Mouse (Mus musculus) thymus, adult 2 months (tissue): ENCODE results near the gene Rapgef5. TPM values are rescaled to one million over a fixed set of nuclear protein-coding genes. Genes with fewer than 3 reads are reported as not detected.

Experiments used
- DNase-seq: peaks from one replicate; pipeline ENCODE4 v3.0.0; 2021
- H3K27ac ChIP-seq: fragments of 200-500 bp; 2 replicates; pipeline ENCODE4 v1.5.1; 2012; ENCODE audit warnings: low read length, control low read depth; ENCODE audit not compliant: control insufficient read depth, insufficient read depth
- H3K27me3 ChIP-seq: fragments of 200-500 bp; 2 replicates; pipeline ENCODE4 v1.6.1; 2012; ENCODE audit warnings: mild to moderate bottlenecking, low read length, moderate library complexity, mixed read lengths; ENCODE audit not compliant: control insufficient read depth, insufficient read depth
- H3K36me3 ChIP-seq: fragments of 200-500 bp; 2 replicates; pipeline ENCODE4 v1.6.1; 2012; ENCODE audit warnings: mild to moderate bottlenecking, low read length, moderate library complexity; ENCODE audit not compliant: control insufficient read depth, insufficient read depth
- H3K4me1 ChIP-seq: fragments of 200-500 bp; replicated peaks from 2 replicates; pipeline ENCODE4 v1.6.1; 2012; ENCODE audit warnings: low read length; ENCODE audit not compliant: control insufficient read depth, insufficient read depth
- H3K4me3 ChIP-seq: fragments of 200-500 bp; 2 replicates; pipeline ENCODE4 v1.5.1; 2012; ENCODE audit warnings: mild to moderate bottlenecking, low read length, control low read depth, moderate library complexity; ENCODE audit not compliant: control insufficient read depth, insufficient read depth
- CTCF ChIP-seq: fragments of 200-500 bp; IDR thresholded peaks from 2 replicates; pipeline ENCODE4 v1.5.1; 2012; ENCODE audit warnings: mild to moderate bottlenecking, control low read depth, low read length, moderate library complexity, borderline replicate concordance; ENCODE audit not compliant: control insufficient read depth, poor library complexity, insufficient read depth; ENCODE audit errors: extremely low read depth
- POLR2A ChIP-seq: fragments of 200-500 bp; IDR thresholded peaks from 2 replicates; pipeline ENCODE4 v1.6.1; 2012; ENCODE audit warnings: mild to moderate bottlenecking, low read length, control low read depth, moderate library complexity; ENCODE audit not compliant: control insufficient read depth, poor library complexity, insufficient read depth; ENCODE audit errors: extremely low read depth
- WGBS: fragments of 180-500 bp; shearing (Covaris S2); methylation state at CpG from one replicate; pipeline ENCODE4 v1.1.7; 2018; 5-methylcytosine and 5-hydroxymethylcytosine counted together
- polyA plus RNA-seq: library from polyadenylated mRNA; depleted of rRNA; stranded (reverse); fragments of >200 nt; gene quantifications from 2 replicates; pipeline ENCODE4 v1.2.3, GENCODE M21; 2012

The Rapgef5 gene
- polyA plus RNA-seq, 1 experiment, result 5.6 TPM

- H3K4me1 ChIP-seq, result no peaks in the 10 kb centered on the region
- no peak overlapping the region for H3K27ac ChIP-seq
- no peak overlapping the region for H3K4me3 ChIP-seq
- DNase-seq, result no peak
- WGBS, result 98% methylated on average over 3 of the region's 3 CpGs
- TF ChIP-seq CTCF (no peak), POLR2A (no peak)
- no peaks in the 10 kb centered on the region for H3K36me3 ChIP-seq
- no peaks in the 10 kb centered on the region for H3K27me3 ChIP-seq
Measured at GRCm38 (mm10) chr12:117527889-117528288, 11.6 kb downstream of the Rapgef5 start.

- Histone ChIP-seq H3K36me3 (no peaks in the 10 kb centered on the region), H3K27ac (no peak overlapping the region), H3K27me3 (no peaks in the 10 kb centered on the region), H3K4me1 (peaks cover 3% of the 10 kb centered on the region; the same call in 1 of the 2 replicates), H3K4me3 (no peak overlapping the region)
- no peak for TF ChIP-seq CTCF
- TF ChIP-seq POLR2A, result no peak
- no peak for DNase-seq
- WGBS, result 88% methylated on average over 4 of the region's 4 CpGs
Measured at GRCm38 (mm10) chr12:117528509-117529145, 12.3 kb downstream of the Rapgef5 start.

GRCm38 (mm10) chr12:117531106-117531505 is 14.8 kb downstream of the Rapgef5 start:
- Histone ChIP-seq H3K36me3 (no peaks in the 10 kb centered on the region), H3K4me1 (peaks cover 8% of the 10 kb centered on the region), H3K4me3 (no peak overlapping the region), H3K27ac (no peak overlapping the region), H3K27me3 (no peaks in the 10 kb centered on the region)
- TF ChIP-seq CTCF (no peak), POLR2A (no peak)
- DNase-seq, result no peak
- WGBS, result 92% methylated on average over 4 of the region's 4 CpGs

- Histone ChIP-seq H3K4me3 (peak overlapping the region; percentile 73), H3K36me3 (no peaks in the 10 kb centered on the region), H3K4me1 (peaks cover 8% of the 10 kb centered on the region), H3K27ac (no peak overlapping the region), H3K27me3 (no peaks in the 10 kb centered on the region)
- WGBS, result 13% methylated on average over 63 of the region's 64 CpGs
- TF ChIP-seq POLR2A (no peak), CTCF (no peak)
- DNase-seq, result peak; percentile 53
Measured at GRCm38 (mm10) chr12:117533176-117534086, 17.2 kb downstream of the Rapgef5 start.

- TF ChIP-seq POLR2A, result no peak
- no peak for TF ChIP-seq CTCF
- no peak overlapping the region for H3K27ac ChIP-seq
- no peaks in the 10 kb centered on the region for H3K27me3 ChIP-seq
- peaks cover 8% of the 10 kb centered on the region for H3K4me1 ChIP-seq
- peak overlapping the region; percentile 73 for H3K4me3 ChIP-seq
- H3K36me3 ChIP-seq, result no peaks in the 10 kb centered on the region
- DNase-seq, result peak; percentile 56
- WGBS, result 1% methylated on average over 55 of the region's 66 CpGs
Measured at GRCm38 (mm10) chr12:117534087-117534751, 17.9 kb downstream of the Rapgef5 start.

GRCm38 (mm10) chr12:117540352-117540751 is 24.1 kb downstream of the Rapgef5 start:
- no peak for DNase-seq
- TF ChIP-seq POLR2A (no peak), CTCF (no peak)
- Histone ChIP-seq H3K27ac (no peak overlapping the region), H3K4me1 (no peaks in the 10 kb centered on the region), H3K27me3 (no peaks in the 10 kb centered on the region), H3K36me3 (no peaks in the 10 kb centered on the region), H3K4me3 (no peak overlapping the region)
- WGBS, result 90% methylated on average over 2 of the region's 2 CpGs
